Mouse (Mus musculus) duodenum, adult 2 months (tissue): ENCODE results near the gene Aff3. TPM values are rescaled to one million over a fixed set of nuclear protein-coding genes. Genes with fewer than 3 reads are reported as not detected.

Experiments used
- polyA plus RNA-seq: library from polyadenylated mRNA; depleted of rRNA; stranded (reverse); fragments of >200 nt; gene quantifications from 2 replicates; pipeline ENCODE4 v1.2.3, GENCODE M21; 2012; ENCODE audit warnings: low replicate concordance; rRNA removed

Aff3 gene
- polyA plus RNA-seq, result 1.0 and 1.7 TPM in 2 replicates

DNA sequence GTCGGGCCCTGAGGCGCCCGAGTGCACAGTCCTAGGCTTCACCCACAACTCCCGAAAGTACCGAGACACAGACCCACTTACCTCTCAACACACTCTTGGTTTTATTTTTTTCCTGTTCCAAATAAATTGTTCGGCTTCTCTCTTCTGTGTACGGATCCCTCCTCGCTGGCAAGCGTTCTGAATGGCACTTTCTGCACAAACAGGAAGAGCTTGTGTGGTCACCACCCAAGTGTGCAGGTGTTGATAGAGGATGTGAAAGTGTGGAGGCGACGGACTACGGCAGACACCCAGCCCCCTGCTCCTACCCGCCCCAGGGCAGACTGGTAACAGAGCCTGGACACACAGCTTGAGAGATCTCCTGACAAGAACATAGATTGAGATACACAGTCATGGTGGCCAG, at the start of gene Aff3:
Aff3 (minus strand) TSS at position 179 of the 400 bp plus-strand sequence.

DNA sequence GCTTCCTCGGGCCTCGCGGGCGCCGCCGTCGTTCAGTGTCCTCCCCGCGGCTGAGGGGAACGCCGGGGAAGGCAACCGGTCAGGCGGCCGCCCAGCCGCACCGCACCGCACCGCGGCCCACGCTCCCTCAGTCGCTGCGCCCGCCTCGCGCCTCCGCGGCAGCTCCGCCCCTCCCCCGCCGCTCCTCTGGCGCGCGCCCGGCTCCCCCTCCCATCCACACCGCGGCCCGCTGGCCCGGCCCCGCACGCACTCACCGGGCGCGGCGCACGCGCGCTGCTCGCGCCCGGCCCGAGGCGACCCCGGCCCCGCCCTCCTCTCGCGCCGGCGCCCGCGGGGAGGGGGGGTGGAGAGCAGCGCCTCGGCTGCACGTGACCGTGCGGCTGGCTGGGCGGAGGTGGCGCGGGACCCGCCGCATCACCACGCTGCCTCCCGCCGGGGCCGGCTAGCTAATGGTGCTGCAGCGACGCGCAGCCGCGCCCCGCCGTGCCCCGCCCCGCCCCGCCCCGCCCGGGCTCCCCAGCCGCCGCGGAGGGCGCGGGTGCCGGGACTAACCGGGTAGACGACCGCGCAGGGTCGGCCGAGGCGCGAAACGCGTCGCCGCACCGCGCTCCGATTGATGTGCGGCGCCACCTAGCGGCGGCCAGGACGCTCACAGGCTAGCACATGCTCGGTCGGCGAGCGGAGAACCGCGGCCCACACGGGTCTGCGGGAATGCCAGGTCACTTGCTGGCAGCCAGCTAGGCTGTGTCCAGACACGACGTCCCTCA, 535.1 kb downstream of the Aff3 start, which contains the start of gene Rev1:
Rev1 (minus strand) TSS at position 301 of the 767 bp plus-strand sequence.

Other genes starting within 250 kb of the Aff3 start
- gene Lonrf2, start 171.8 kb upstream of the Aff3 start, polyA plus RNA-seq, result 0.08 and 0.16 TPM in 2 replicates
- 0.15 and 0.27 TPM in 2 replicates for gene Chst10, start 233.2 kb upstream of the Aff3 start, polyA plus RNA-seq